Mouse (Mus musculus) lung, adult 2 months (tissue): Measurements from ENCODE around the gene Grcc10. TPM values are rescaled to one million over a fixed set of nuclear protein-coding genes. Genes with fewer than 3 reads are reported as not detected.

Source experiments
- DNase-seq: peaks from one replicate; pipeline ENCODE4 v3.0.0; 2022
- H3K4me1 ChIP-seq: fragments of 200-500 bp; 2 replicates; pipeline ENCODE4 v1.6.1; 2011; ENCODE audit warnings: low read length; ENCODE audit not compliant: control insufficient read depth, insufficient read depth
- H3K4me3 ChIP-seq: fragments of 200-500 bp; replicated peaks from 2 replicates; pipeline ENCODE3; 2011; ENCODE audit warnings: low read depth, mild to moderate bottlenecking, control low read depth, low read length; ENCODE audit errors: extremely low read depth
- CTCF ChIP-seq: fragments of 200-500 bp; IDR thresholded peaks from 2 replicates; pipeline ENCODE4 v1.5.1; 2011; ENCODE audit warnings: mild to moderate bottlenecking, low read length, control low read depth; ENCODE audit not compliant: insufficient read depth
- POLR2A ChIP-seq: fragments of 200-500 bp; IDR thresholded peaks from 2 replicates; pipeline ENCODE4 v1.6.1; 2011; ENCODE audit warnings: low read depth, mild to moderate bottlenecking, control low read depth, low read length, borderline replicate concordance; ENCODE audit errors: extremely low read depth
- WGBS: fragments of 180-500 bp; shearing (Covaris S2); methylation state at CpG from one replicate; pipeline ENCODE4 v1.1.7; 2018; 5-methylcytosine and 5-hydroxymethylcytosine counted together
- polyA plus RNA-seq: library from polyadenylated mRNA; depleted of rRNA; stranded (reverse); fragments of >200 nt; gene quantifications from 2 replicates; pipeline ENCODE4 v1.2.3, GENCODE M21; 2012

Gene Grcc10
- polyA plus RNA-seq, 1 experiment = 226 TPM

DNA sequence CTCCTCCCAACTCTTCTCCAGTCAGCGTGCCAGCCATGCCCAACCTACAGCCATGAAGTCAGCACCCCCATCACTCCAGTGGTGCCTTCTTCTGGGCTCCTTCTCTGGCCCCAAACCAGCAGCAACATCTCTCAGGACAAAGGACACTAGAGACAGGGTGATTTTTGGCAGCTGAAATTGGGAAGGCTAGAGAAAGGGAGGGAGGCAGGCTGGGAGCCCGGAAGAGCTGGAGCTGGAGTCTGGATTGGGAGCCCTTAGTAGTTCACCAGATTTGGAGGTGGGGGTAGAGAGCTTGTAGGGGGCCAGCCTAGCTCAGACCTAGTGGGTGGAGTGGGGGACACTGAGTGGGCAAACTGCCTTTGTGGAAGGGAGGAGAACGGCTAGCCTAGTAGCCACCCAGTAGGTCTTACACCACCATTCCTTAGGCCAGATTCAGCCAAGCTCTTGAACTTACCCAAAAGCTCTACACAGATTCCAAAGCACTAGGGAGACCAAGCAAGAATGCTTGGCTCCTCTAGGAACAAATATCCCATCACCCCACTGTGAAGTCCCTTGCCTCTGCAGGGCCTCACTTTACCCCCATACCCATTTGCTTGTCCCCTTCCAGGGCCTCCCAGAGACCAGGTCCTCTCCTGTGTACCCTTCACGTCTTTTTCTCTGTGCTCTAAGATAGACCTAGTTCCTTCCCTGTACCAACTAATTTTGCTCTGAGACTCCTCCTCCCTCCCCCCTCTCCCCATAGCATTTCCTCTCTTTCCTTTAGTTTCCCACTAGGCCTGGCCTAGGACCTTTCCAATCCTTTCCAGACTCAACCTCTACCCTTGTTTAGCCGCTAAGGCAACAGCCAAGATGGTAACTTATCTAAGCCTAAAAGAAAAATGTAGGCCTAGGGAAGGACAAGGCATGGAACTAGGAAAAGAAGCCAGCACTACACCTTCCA is 17.0 kb upstream of the Grcc10 start:
- Histone ChIP-seq H3K4me3 (no peak overlapping the region), H3K4me1 (peaks cover 12% of the 10 kb centered on the region; the same call in 1 of the 2 replicates)
- DNase-seq = no peak
- WGBS = 43% methylated on average over 5 of the region's 5 CpGs
- no peak for TF ChIP-seq POLR2A
- no peak for TF ChIP-seq CTCF

DNA sequence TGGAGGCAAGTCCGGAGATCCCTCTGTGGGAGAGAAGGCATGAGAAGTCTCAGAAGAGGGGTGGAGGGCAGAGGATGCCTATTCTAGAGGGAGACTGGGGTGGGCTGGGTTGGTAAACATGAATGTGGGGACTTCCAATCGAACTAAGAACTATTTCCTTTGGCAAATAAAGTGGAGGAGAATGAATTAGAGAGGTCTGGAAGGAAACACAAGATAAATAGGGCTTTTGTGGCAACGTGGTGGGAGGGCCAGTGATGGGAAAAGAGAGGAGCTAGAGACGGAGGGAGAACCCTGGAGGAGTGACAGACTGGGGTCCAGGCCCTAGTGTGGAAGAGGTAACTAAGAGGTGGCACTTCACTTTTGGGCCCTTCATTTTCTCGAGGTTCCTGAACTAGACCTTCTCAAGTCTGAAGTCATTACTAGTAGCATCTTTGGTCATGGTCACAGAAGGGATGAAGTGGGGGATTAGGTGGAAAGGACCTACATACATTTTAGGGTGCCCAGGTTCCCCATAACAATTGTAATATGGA is 16.2 kb upstream of the Grcc10 start:
- TF ChIP-seq CTCF (no peak), POLR2A (no peak)
- DNase-seq = no peak
- 14% methylated on average over 5 of the region's 5 CpGs for WGBS
- Histone ChIP-seq H3K4me1 (peaks cover 12% of the 10 kb centered on the region; the same call in 1 of the 2 replicates), H3K4me3 (no peak overlapping the region)

DNA sequence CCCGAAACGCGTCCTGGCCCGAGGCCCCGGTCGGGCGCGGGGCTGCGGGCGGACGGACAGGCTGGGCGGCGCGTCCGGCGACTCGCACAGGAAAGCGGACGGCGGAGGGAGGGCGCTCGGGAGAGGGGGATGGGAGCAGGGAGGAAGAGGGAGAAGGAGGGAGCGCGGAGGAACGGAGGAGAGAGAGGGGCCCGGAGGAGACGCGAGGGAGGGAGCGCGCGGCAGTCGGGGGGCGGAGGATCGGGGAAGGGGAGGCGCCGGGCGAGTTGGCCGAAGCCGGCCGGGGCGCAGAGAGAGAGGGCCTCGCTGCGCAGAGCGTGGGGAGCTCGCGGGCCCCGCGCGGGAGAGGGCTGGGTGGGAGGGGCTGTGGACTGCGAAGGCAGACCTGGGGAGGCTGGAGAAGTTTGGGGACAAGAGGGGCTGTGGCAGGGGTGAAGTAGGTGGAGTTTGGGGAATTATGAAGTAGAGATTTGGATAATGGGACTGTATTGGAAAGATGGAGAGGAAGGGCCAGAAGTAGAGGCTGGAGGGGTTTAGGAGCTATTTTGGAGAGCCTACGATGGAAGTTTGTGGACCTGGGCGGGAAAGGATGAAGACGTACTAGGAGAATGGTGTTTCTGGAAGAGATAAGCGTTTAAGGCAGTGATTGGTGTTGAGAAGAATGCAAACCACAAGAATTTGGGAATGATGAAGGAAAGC is 15.6 kb upstream of the Grcc10 start:
- Histone ChIP-seq H3K4me1 (peaks cover 12% of the 10 kb centered on the region; the same call in 1 of the 2 replicates), H3K4me3 (peak overlapping the region; percentile 50)
- WGBS = under 1% methylated on average over 49 of the region's 54 CpGs
- peak; percentile 82 for DNase-seq
- TF ChIP-seq POLR2A = peak; percentile 32; the same call in 1 of the 2 replicates
- no peak for TF ChIP-seq CTCF

DNA sequence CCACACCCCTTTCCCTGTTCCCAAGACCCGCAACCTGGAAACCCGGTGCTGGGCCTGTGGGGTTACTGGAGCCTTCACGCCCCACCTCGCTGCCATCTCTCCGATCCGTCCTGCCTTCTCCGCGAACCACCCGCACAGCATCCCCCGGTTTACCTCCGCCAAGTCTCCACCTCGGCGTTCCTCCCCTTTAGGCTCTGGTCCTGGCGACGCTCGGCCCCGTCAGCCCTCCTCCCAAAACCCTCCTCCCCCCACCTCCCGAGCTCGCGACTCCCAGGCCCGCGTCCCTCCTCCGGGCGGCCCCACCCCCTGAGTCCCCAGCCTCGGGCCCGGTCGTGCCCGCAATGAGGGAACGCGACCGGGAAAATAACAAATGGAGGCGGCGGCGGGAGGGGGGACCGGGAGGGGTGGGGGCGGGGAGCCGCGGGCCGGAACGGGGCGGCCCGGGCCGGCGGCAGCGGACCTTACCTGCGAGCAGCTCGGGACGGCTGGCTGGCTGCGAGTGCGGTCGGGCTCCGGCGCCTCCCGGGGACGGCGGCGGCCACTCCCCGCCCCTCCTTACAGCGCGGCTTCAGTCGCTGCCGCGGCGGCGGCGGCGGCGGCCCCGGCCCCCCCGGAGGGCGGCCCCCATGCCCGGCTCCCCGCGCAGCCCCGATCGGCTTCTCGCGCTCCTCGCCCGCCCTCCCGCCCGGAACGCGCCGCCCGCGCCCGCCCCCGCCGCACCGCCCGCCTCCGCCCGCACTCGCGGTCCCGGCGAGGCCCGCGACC is 14.8 kb upstream of the Grcc10 start, which contains the start of the genes Gm45234 and Atn1:
Gm45234 (minus strand) TSS at position 191 of the 765 bp plus-strand sequence.
Atn1 (minus strand) TSS at position 694 of the 765 bp plus-strand sequence.
- 1% methylated on average over 91 of the region's 100 CpGs for WGBS
- Histone ChIP-seq H3K4me3 (peak within 1 kb of the TSS; percentile 50), H3K4me1 (peaks cover 12% of the 10 kb centered on the region; the same call in 1 of the 2 replicates)
- no peak for TF ChIP-seq CTCF
- TF ChIP-seq POLR2A = no peak
- DNase-seq = peak; percentile 72

DNA sequence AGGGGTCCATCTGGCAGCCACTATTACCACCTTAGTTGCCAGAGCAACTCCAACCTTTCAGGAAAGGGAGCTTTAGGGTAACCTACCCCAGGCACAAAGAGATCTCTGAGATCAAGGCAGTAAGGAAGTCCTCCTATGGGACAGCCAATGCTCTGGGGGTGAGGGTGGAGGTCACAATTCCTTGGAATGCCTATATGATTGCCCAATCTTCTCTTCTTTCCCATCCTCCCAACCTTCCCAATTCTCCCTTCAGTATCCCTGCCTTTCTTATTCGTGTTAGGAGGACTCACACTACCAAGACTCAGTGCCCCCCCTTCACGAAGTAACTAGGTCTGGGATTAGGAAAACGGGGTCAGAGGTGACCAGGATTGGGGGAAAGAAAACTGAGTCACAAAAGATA is 14.1 kb upstream of the Grcc10 start:
- WGBS = 11% methylated on average over 3 of the region's 3 CpGs
- DNase-seq = no peak
- H3K4me3 ChIP-seq = peak overlapping the region; percentile 50
- TF ChIP-seq POLR2A (no peak), CTCF (no peak)
- peaks cover 12% of the 10 kb centered on the region; the same call in 1 of the 2 replicates for H3K4me1 ChIP-seq

DNA sequence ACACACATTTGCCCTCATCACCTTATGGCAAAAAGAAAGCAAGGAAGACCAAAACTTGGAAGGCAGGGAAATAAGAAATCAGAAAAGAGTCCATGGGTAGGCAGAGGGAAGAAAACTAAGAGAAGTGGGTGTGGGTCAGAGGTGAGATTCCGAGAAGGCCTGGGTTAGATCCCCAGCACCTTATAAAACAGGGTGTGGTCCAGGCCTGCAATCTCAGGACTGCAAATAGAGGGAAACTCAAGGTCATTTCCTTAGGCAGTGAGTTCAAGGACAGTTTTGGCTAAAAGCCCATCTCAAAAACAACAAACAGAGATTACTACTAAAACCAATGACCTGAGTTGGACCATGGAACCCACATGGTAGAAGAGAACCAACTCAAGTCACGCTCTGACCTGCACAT is 12.7 kb upstream of the Grcc10 start:
- TF ChIP-seq POLR2A = no peak
- no peak for TF ChIP-seq CTCF
- Histone ChIP-seq H3K4me1 (peaks cover 12% of the 10 kb centered on the region; the same call in 1 of the 2 replicates), H3K4me3 (no peak overlapping the region)
- no peak for DNase-seq
- WGBS = 62% methylated on average over 2 of the region's 2 CpGs

DNA sequence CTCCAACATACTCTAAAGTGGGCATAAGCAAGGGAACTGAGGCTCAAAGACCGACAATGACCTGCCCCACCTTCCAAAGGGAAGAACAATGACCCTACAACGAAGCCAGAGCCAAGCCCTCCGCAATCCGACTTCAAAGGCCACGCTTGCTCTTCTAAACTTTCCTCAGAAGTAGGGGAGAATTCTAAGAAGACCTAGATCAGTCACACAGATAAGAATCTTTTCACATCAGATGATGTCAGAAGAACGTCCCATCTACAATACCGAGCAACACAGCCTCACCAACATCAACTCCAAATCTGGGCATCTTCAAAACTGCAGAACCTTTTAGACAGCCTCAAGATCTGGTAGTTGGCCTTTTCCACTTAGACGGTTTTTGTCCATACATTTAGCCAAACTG is 9.2 kb upstream of the Grcc10 start:
- 52% methylated on average over 8 of the region's 8 CpGs for WGBS
- Histone ChIP-seq H3K4me3 (no peak overlapping the region), H3K4me1 (peaks cover 10% of the 10 kb centered on the region)
- TF ChIP-seq CTCF (no peak), POLR2A (no peak)
- DNase-seq = no peak

DNA sequence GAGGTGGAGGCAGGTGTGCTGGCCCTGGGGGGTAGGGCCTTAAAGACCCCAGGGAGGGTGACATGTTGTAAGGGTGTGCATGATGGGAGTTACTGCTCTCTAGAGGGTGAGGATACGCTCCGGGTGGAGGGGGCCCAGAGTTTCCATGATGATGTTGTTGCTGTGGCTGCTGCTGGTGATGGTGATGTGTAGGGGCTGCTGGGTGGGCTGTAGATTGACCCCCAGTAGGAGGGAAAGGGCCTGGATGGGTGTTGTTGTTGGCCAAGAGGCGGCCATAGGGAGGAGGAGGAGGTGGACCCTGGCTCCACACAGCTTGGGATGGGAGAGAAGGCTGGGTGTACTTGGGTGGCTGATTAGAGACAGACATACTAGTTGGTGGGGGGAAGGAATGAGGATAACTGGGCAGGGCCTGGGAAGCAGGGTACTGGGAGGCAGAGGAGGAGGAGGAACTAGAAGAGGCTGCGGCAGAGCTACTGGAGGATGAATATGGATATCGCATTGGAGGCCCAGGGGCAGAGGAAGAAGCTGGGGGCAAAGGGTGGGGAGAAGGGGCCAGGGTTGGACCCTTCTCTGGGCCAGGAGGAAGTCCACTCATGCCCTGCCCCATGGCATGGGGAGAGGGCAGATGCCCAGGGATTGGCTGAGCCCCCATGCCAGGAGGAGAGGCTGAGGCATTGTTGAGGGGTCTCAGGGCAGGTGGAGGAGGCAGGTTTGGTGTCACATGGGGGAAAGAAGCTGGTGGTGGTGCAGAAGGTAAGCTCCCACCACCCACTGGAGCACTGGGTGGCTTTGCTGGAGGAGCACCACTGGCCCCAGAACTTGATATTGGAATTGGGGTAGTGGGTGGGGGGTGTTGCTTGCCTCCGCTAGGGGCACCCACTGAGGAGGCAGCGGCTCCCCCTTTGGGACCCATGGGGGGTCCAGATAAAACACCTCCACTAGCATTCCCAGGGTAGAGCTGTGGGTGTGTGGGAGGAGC is 5.8 kb upstream of the Grcc10 start:
- DNase-seq = no peak
- WGBS = 88% methylated on average over 7 of the region's 7 CpGs
- peaks cover 6% of the 10 kb centered on the region; the same call in 1 of the 2 replicates for H3K4me1 ChIP-seq
- TF ChIP-seq CTCF = no peak
- TF ChIP-seq POLR2A = no peak
- H3K4me3 ChIP-seq = no peak overlapping the region
